Mouse (Mus musculus) Muller cell, postnatal 12 days (primary cell): Measurements from ENCODE around the gene Wnt10b.

Experiments used
- DNase-seq: peaks from one replicate; pipeline ENCODE4 v3.0.0-alpha.2; 2015; ENCODE audit errors: inconsistent ontology term

The Wnt10b gene

GRCm38 (mm10) chr15:98796803-98797595 lies 19.0 kb upstream of the Wnt10b start:
- DNase-seq = no peak

GRCm38 (mm10) chr15:98793141-98793698 lies 15.3 kb upstream of the Wnt10b start:
- DNase-seq = no peak

- DNase-seq = no peak
These were observed 14.5 kb upstream of the Wnt10b start for GRCm38 (mm10) chr15:98792233-98793020.

GRCm38 (mm10) chr15:98791771-98792170 lies 13.8 kb upstream of the Wnt10b start:
- no peak for DNase-seq

- DNase-seq = no peak
These were observed 13.3 kb upstream of the Wnt10b start for GRCm38 (mm10) chr15:98791221-98791620.

GRCm38 (mm10) chr15:98790761-98791160 lies 12.8 kb upstream of the Wnt10b start:
- no peak for DNase-seq

- peak; percentile 61 for DNase-seq
These were observed 11.9 kb upstream of the Wnt10b start, which contains the start of gene Wnt1 for GRCm38 (mm10) chr15:98789661-98790535. Gene Wnt1 (plus strand): TSS chr15:98789857.

- no peak for DNase-seq
These were observed 11.2 kb upstream of the Wnt10b start for GRCm38 (mm10) chr15:98788972-98789660.

- no peak for DNase-seq
These were observed 10.0 kb upstream of the Wnt10b start for GRCm38 (mm10) chr15:98787930-98788329.

GRCm38 (mm10) chr15:98785744-98786143 lies 7.8 kb upstream of the Wnt10b start:
- no peak for DNase-seq

GRCm38 (mm10) chr15:98781166-98781565 lies 3.2 kb upstream of the Wnt10b start:
- DNase-seq = no peak

- no peak for DNase-seq
These were observed 2.6 kb upstream of the Wnt10b start for GRCm38 (mm10) chr15:98780573-98780972.

GRCm38 (mm10) chr15:98780075-98780474 lies 2.1 kb upstream of the Wnt10b start:
- DNase-seq = no peak

GRCm38 (mm10) chr15:98778806-98779205 lies 856 bp upstream of the Wnt10b start:
- no peak for DNase-seq

GRCm38 (mm10) chr15:98778191-98778770 lies 331 bp upstream of the Wnt10b start:
- DNase-seq = no peak

- DNase-seq = no peak
These were observed 839 bp downstream of the Wnt10b start for GRCm38 (mm10) chr15:98777005-98777616.

- no peak for DNase-seq
These were observed 1.5 kb downstream of the Wnt10b start for GRCm38 (mm10) chr15:98776280-98777004.

- no peak for DNase-seq
These were observed 2.4 kb downstream of the Wnt10b start for GRCm38 (mm10) chr15:98775533-98775932.

GRCm38 (mm10) chr15:98774096-98774495 lies 3.9 kb downstream of the Wnt10b start:
- DNase-seq = no peak
